Mouse (Mus musculus) olfactory bulb, adult 2 months (tissue): ENCODE measurements around the gene Nkx6-1. TPM values are rescaled to one million over a fixed set of nuclear protein-coding genes. Genes with fewer than 3 reads are reported as not detected.

ENCODE experiments used
- H3K27ac ChIP-seq: fragments of 200-500 bp; 2 replicates; pipeline ENCODE4 v1.5.1; 2012; ENCODE audit warnings: low read depth, low read length; ENCODE audit not compliant: insufficient read depth
- H3K4me1 ChIP-seq: fragments of 200-500 bp; 2 replicates; pipeline ENCODE4 v1.6.1; 2012; ENCODE audit warnings: low read length; ENCODE audit not compliant: control insufficient read depth, insufficient read depth
- H3K4me3 ChIP-seq: fragments of 200-500 bp; 2 replicates; pipeline ENCODE4 v1.5.1; 2012; ENCODE audit warnings: mild to moderate bottlenecking, low read depth, low read length, moderate library complexity; ENCODE audit not compliant: insufficient read depth
- CTCF ChIP-seq: fragments of 200-500 bp; IDR thresholded peaks from 2 replicates; pipeline ENCODE4 v1.5.1; 2012; ENCODE audit warnings: low read depth, mild to moderate bottlenecking, low read length, moderate library complexity; ENCODE audit not compliant: insufficient read depth
- POLR2A ChIP-seq: fragments of 200-500 bp; IDR thresholded peaks from 2 replicates; pipeline ENCODE4 v1.6.1; 2012; ENCODE audit warnings: mild to moderate bottlenecking, low read depth, low read length, moderate library complexity; ENCODE audit not compliant: insufficient read depth
- WGBS: fragments of 180-500 bp; shearing (Covaris S2); methylation state at CpG from one replicate; pipeline ENCODE4 v1.1.7; 2018; 5-methylcytosine and 5-hydroxymethylcytosine counted together
- polyA plus RNA-seq: library from polyadenylated mRNA; stranded (reverse); fragments of >200 nt; gene quantifications from 2 replicates; pipeline ENCODE4 v1.2.4, GENCODE M21; 2012; ENCODE audit warnings: low replicate concordance; ENCODE audit not compliant: missing spikeins, insufficient read depth, insufficient read length

Nkx6-1 gene
- polyA plus RNA-seq, 1 experiment, result not detected

GRCm38 (mm10) chr5:101647726-101648686 is 16.8 kb downstream of the Nkx6-1 start:
- H3K4me3 ChIP-seq, result no peak overlapping the region
- H3K27ac ChIP-seq, result no peak overlapping the region
- 5% methylated on average over 53 of the region's 53 CpGs for WGBS
- no peak for TF ChIP-seq POLR2A
- no peak for TF ChIP-seq CTCF
- 0 out of 2 replicates have a peak, but pooled peaks cover 3% of the 10 kb centered on the region for H3K4me1 ChIP-seq

GRCm38 (mm10) chr5:101646961-101647575 is 17.7 kb downstream of the Nkx6-1 start:
- TF ChIP-seq POLR2A (no peak), CTCF (no peak)
- 28% methylated on average over 20 of the region's 20 CpGs for WGBS
- H3K27ac ChIP-seq, result no peak overlapping the region
- 0 out of 2 replicates have a peak, but pooled peaks cover 3% of the 10 kb centered on the region for H3K4me1 ChIP-seq
- H3K4me3 ChIP-seq, result no peak overlapping the region

- Histone ChIP-seq H3K4me1 (0 out of 2 replicates have a peak, but pooled peaks cover 3% of the 10 kb centered on the region), H3K27ac (no peak overlapping the region), H3K4me3 (no peak overlapping the region)
- 81% methylated on average over 8 of the region's 8 CpGs for WGBS
- TF ChIP-seq POLR2A, result no peak
- TF ChIP-seq CTCF, result no peak
Measured at GRCm38 (mm10) chr5:101645071-101645470, 19.7 kb downstream of the Nkx6-1 start.

- H3K4me1 ChIP-seq, result no peaks in the 10 kb centered on the region
- TF ChIP-seq POLR2A, result no peak
- no peak for TF ChIP-seq CTCF
- 92% methylated on average over 4 of the region's 4 CpGs for WGBS
- H3K4me3 ChIP-seq, result no peak overlapping the region
- H3K27ac ChIP-seq, result no peak overlapping the region
Measured at GRCm38 (mm10) chr5:101638101-101638500, 26.7 kb downstream of the Nkx6-1 start.

Other genes starting within 250 kb of the Nkx6-1 start
- not detected in 2 replicates for gene Cds1, start 100.1 kb upstream of the Nkx6-1 start, polyA plus RNA-seq